Mouse (Mus musculus) embryonic facial prominence, embryonic 11.5 days (tissue): ENCODE data around the gene Cers2. TPM values are rescaled to one million over a fixed set of nuclear protein-coding genes. Genes with fewer than 3 reads are reported as not detected.

Experiments
- ATAC-seq: fragments of 200-750 bp; cut with Nextera tagmentation; replicated peaks from 2 replicates; pipeline ENCODE4 v1.8.0; 2017; ENCODE audit warnings: low read depth; ENCODE audit not compliant: insufficient number of reproducible peaks, low FRiP score, low TSS enrichment
- DNase-seq: peaks from one replicate; pipeline ENCODE4 v3.0.0-alpha.2; 2015; ENCODE audit warnings: low spot score
- H3K27ac ChIP-seq: fragments of 300-500 bp; sonication (generic); replicated peaks from 2 replicates; pipeline ENCODE4 v1.5.1; 2014; ENCODE audit warnings: mild to moderate bottlenecking, low read depth, low read length, control low read depth
- H3K27me3 ChIP-seq: fragments of 300-500 bp; sonication (generic); 2 replicates; pipeline ENCODE4 v1.6.1; 2014; ENCODE audit warnings: mild to moderate bottlenecking, low read length, moderate library complexity, mixed read lengths; ENCODE audit not compliant: control insufficient read depth, insufficient read depth
- H3K36me3 ChIP-seq: fragments of 300-500 bp; sonication (generic); replicated peaks from 2 replicates; pipeline ENCODE4 v1.6.1; 2014; ENCODE audit warnings: low read depth, mild to moderate bottlenecking, low read length, moderate library complexity, mixed read lengths; ENCODE audit not compliant: control insufficient read depth, insufficient read depth
- H3K4me1 ChIP-seq: fragments of 300-500 bp; sonication (generic); 2 replicates; pipeline ENCODE4 v1.6.1; 2014; ENCODE audit warnings: low read length, mixed read lengths; ENCODE audit not compliant: control insufficient read depth, insufficient read depth
- H3K4me2 ChIP-seq: fragments of 300-500 bp; sonication (generic); 2 replicates; pipeline ENCODE4 v1.6.1; 2014; ENCODE audit warnings: low read depth, mild to moderate bottlenecking, control low read depth, low read length, moderate library complexity
- H3K4me3 ChIP-seq: fragments of 300-500 bp; sonication (generic); 2 replicates; pipeline ENCODE4 v1.5.1; 2014; ENCODE audit warnings: low read depth, low read length, control low read depth
- H3K9ac ChIP-seq: fragments of 300-500 bp; sonication (generic); replicated peaks from 2 replicates; pipeline ENCODE4 v1.6.1; 2014; ENCODE audit warnings: mild to moderate bottlenecking, control low read depth, low read length
- H3K9me3 ChIP-seq: fragments of 300-500 bp; sonication (generic); replicated peaks from 2 replicates; pipeline ENCODE4 v1.6.1; 2016; ENCODE audit warnings: mild to moderate bottlenecking, low read length, inconsistent platforms, mixed read lengths; ENCODE audit not compliant: control insufficient read depth
- WGBS: fragments of 180-500 bp; shearing (Covaris S2); extraction: QIAGEN DNeasy Blood & Tissue Kit; methylation state at CpG from one replicate; pipeline ENCODE4 v1.1.7; 2014; 5-methylcytosine and 5-hydroxymethylcytosine counted together
- polyA plus RNA-seq: library from polyadenylated mRNA; unstranded; fragments of >200 nt; fragmentation: Nextera tagmentation; extraction: Ambion mirVana; gene quantifications from 2 replicates; pipeline ENCODE4 v1.2.1, GENCODE M21; 2014

The Cers2 gene
- 117 and 118 TPM in 2 replicates for polyA plus RNA-seq

DNA sequence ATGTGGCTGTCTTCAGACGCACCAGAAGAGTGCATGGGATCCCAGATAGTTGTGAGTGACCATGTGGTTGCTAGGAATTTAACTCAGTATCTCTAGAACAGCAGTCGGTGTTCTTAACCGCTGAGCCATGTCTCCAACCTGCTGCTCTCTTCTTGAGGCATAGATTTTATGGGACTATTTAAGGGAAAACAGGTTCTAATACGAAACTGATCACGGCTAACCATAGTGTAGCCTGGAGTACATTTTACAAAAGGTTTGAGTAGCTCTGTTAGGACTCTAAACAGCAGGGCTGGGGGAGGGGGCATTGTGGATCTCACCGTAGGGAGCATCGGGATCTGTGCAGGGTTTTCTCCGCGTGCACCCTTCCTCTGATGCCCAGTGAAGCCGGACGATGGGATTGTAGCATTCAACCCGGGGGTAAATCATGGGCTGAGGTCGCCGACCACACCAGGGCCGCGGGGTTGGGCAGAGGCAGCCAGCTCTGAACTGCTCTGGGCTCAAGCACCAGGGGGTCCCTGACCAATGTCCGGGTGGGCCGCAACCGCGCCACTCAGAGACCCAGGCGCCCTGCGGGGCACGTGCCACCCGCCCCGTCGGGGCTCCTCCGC is at the start of gene Cers2:
Gene Cers2, plus strand, starts transcription at position 306 of the 608 bp plus-strand sequence.
- Histone ChIP-seq H3K4me3 (peak within 1 kb of the TSS; percentile 95), H3K9ac (peak within 1 kb of the TSS; percentile 100), H3K9me3 (no peaks in the 10 kb centered on the region), H3K4me1 (no peaks in the 10 kb centered on the region; the same call in none of the 2 replicates), H3K27ac (peak within 1 kb of the TSS; percentile 94), H3K27me3 (no peaks in the 10 kb centered on the region), H3K36me3 (no peaks in the 10 kb centered on the region), H3K4me2 (peak within 1 kb of the TSS; percentile 68)
- ATAC-seq (peak; percentile 62), DNase-seq (peak; percentile 48)
- 4% methylated on average over 22 of the region's 27 CpGs for WGBS

DNA sequence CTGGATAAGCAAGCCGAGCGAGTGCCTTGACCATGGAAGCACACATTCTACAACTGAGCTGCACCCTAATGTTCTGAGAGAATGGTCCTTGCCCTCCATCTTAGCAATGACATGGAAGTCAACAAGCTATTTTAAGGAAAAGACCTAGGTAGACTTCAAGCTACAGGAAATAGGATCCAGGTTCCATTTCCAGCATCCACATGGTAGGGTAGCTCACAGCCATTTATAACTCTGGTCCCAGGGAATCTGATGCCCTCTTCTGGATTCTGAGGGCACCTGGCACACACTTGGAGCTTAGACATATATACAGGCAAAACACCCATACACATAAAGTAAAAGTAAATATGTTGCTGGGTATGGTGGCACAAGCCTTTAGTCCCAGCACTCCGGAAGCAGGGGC is 48.5 kb upstream of the Cers2 start:
- Histone ChIP-seq H3K4me1 (no peaks in the 10 kb centered on the region), H3K4me3 (no peak overlapping the region), H3K9ac (no peak overlapping the region), H3K4me2 (no peak overlapping the region), H3K27me3 (no peaks in the 10 kb centered on the region), H3K27ac (no peak overlapping the region), H3K9me3 (no peaks in the 10 kb centered on the region), H3K36me3 (peaks cover 8% of the 10 kb centered on the region)
- ATAC-seq = no peak
- WGBS = 90% methylated on average over 3 of the region's 3 CpGs
- no peak for DNase-seq

DNA sequence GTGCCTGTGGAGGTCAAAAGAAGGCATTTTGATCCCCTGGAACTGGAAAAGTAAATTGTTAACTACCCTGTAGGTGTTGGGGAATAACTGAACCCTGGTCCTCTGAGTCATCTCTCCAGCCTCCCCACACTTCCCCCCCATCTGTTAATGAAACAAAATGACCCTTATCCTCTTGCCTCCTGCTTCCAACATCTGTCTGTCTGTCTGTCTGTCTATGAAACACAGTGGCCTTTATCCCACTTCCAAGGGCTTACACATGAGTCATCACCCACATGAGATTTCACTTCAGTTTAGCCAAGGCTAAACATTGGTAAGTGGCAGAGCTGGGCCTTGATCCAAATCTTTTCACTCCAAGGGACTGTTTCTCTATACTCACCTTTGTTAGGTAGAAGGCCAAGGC is 46.7 kb upstream of the Cers2 start:
- Histone ChIP-seq H3K9me3 (no peaks in the 10 kb centered on the region), H3K36me3 (peaks cover 8% of the 10 kb centered on the region), H3K27me3 (no peaks in the 10 kb centered on the region), H3K4me1 (no peaks in the 10 kb centered on the region), H3K4me2 (no peak overlapping the region), H3K4me3 (no peak overlapping the region), H3K27ac (no peak overlapping the region), H3K9ac (no peak overlapping the region)
- ATAC-seq (no peak), DNase-seq (no peak)

DNA sequence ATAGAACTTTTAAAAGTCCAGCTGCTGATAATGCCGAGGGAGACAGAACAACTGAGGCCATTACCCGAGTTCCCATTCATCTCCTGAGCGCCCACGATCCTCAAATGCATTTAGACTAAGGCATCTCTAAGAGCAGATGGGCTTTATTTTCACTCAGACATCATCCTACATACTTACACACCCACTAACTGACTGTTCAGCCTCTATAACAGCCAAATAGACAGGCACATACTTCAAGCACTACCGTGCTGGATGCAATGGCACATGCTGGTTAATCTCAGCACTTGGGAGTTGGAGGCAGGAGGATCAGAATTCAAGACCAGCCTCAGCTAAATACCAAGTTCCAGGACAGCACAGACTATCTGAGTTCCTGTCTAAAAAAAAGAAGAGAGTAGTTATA is 44.8 kb upstream of the Cers2 start:
- no peak overlapping the region for H3K4me3 ChIP-seq
- H3K9ac ChIP-seq = no peak overlapping the region
- H3K27me3 ChIP-seq = no peaks in the 10 kb centered on the region
- no peaks in the 10 kb centered on the region for H3K9me3 ChIP-seq
- 78% methylated on average over 5 of the region's 5 CpGs for WGBS
- no peaks in the 10 kb centered on the region for H3K4me1 ChIP-seq
- DNase-seq (no peak), ATAC-seq (no peak)
- H3K36me3 ChIP-seq = peaks cover 5% of the 10 kb centered on the region
- no peak overlapping the region for H3K4me2 ChIP-seq
- H3K27ac ChIP-seq = no peak overlapping the region

DNA sequence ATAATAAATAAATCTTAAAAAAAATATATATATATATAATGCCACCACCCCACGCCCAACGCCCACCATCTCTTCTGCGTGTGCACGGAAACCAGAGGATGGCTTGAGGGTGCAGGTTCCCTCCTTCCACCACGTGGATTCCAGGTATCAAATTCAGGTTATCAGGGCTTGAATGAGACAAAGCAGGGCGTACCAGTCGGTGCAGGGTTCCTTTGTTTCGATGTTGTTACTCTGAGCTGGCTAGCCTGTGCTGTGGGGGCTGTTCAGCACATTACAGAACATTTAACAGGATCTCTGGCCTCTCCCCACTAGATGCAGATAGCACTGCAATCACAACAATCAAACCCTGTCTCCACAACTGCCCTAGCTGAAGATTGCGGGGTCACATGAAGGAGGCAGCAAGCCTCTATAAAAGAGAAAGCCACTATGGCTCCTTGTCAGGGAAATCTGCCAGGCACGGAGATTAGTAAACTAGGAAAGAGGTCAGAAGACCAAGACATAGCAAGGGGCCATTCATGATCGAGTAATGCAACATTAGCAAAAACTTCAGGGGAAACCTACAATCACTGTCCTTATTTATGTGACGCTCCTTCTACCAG is 43.7 kb upstream of the Cers2 start:
- Histone ChIP-seq H3K36me3 (peaks cover 5% of the 10 kb centered on the region), H3K9me3 (no peaks in the 10 kb centered on the region), H3K4me3 (no peak overlapping the region), H3K4me2 (no peak overlapping the region), H3K4me1 (no peaks in the 10 kb centered on the region), H3K27ac (no peak overlapping the region), H3K9ac (no peak overlapping the region), H3K27me3 (no peaks in the 10 kb centered on the region)
- ATAC-seq (no peak), DNase-seq (no peak)
- 84% methylated on average over 12 of the region's 12 CpGs for WGBS

DNA sequence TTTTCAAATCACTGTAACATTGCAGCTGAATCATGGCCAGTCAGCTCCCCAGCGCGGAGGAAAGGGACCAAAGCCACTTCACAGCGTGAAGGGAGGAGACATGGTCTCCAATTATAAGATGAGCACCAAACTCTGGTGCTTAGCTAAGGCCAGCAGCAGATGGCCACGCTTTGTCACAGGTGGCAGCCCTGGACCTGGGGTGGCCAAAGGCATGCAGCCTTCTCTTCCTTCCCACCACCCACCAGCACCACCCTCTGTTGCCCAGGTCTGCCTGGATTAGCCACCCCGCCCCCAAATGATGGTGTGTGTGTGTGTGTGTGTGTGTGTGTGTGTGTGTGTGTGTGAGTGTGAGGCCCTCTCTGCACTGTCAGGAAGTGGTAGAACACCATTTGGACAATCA is 41.1 kb upstream of the Cers2 start:
- 89% methylated on average over 5 of the region's 5 CpGs for WGBS
- H3K4me2 ChIP-seq = no peak overlapping the region

DNA sequence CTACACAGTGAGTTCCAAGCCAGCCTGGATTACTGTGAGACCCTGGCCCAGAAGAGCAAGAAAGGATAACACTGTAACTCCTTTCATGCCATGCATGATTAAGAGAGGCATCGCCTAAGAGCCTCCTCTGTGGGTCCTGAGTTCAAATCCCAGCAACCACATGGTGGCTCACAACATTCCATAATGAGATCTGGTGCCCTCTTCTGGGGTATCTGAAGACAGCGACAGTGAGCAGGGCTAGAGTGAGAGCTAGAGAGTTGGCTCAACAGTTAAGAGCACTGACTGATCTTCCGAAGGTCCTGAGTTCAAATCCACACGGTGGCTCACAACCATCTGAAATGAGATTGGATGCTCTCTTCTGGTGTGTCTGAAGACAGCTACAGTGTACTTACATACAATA is 40.1 kb upstream of the Cers2 start:
- H3K27me3 ChIP-seq = no peaks in the 10 kb centered on the region
- no peak overlapping the region for H3K9ac ChIP-seq
- H3K4me2 ChIP-seq = no peak overlapping the region
- no peak overlapping the region for H3K4me3 ChIP-seq
- H3K36me3 ChIP-seq = no peaks in the 10 kb centered on the region; the same call in 1 of the 2 replicates
- WGBS = 91% methylated on average over 4 of the region's 4 CpGs
- no peak for ATAC-seq
- no peaks in the 10 kb centered on the region for H3K9me3 ChIP-seq
- no peak for DNase-seq
- no peaks in the 10 kb centered on the region for H3K4me1 ChIP-seq
- H3K27ac ChIP-seq = no peak overlapping the region

More for the DNA sequence above, 41.1 kb upstream of the Cers2 start:
- H3K9me3 ChIP-seq = no peaks in the 10 kb centered on the region
- no peak overlapping the region for H3K4me3 ChIP-seq
- H3K27ac ChIP-seq = no peak overlapping the region
- H3K9ac ChIP-seq = no peak overlapping the region
- H3K4me1 ChIP-seq = no peaks in the 10 kb centered on the region
- no peaks in the 10 kb centered on the region; the same call in 1 of the 2 replicates for H3K36me3 ChIP-seq
- ATAC-seq (no peak), DNase-seq (no peak)
- no peaks in the 10 kb centered on the region for H3K27me3 ChIP-seq

DNA sequence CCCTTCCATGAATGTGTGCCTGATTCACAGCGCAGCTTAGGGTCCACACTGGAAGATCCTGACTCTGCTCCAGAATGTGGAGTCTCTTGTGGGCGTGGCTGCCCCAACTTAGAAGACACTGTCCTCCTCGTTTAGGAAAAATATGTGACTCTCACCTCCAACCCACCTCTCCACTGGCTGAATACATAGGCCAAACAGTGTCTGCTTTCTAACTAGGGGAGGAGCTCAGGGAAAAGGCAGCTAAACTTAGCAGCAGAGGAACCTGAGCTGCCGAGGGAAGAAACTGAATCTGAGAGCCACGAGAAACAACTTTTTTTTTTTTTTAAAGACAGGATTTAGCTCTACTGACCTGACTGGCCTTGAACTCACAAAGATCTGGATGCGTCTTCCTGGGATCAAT is 39.4 kb upstream of the Cers2 start:
- Histone ChIP-seq H3K27ac (no peak overlapping the region), H3K27me3 (no peaks in the 10 kb centered on the region), H3K9ac (no peak overlapping the region), H3K36me3 (no peaks in the 10 kb centered on the region), H3K4me1 (no peaks in the 10 kb centered on the region), H3K4me2 (no peak overlapping the region), H3K4me3 (no peak overlapping the region), H3K9me3 (no peaks in the 10 kb centered on the region)
- WGBS = 71% methylated on average over 6 of the region's 6 CpGs
- DNase-seq = no peak
- no peak for ATAC-seq
